Mouse (Mus musculus) lung, postnatal 25 days (tissue): ENCODE measurements at regions not wholly inside any gene's neighbourhood (a gene's known extent, or its start where the extent isn't known, plus 50 kb on each side); places are given as distances from the start of the nearest gene placed in this dataset.

Experiments used
- DNase-seq: peaks from one replicate; pipeline ENCODE4 v3.0.0; 2022; ENCODE audit warnings: low spot score

DNA sequence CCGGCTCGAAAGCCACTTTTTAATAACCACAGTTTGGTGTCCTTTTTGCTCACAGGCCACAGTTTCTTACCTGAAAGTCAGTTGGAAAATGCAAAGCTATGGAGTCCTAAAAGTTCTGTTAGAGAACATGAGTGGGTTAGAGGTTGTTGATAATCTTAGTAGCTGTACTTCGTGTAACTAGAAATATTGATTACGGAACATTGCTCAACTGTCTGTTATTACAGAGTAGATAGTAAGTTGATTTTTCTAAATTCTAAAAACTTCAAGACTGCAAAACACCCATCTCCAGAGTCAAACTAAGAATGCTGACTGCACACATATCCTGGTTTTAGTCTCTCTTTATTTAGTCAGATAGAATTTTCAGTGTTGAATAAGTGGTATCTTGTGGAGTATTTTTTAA lies 111.0 kb downstream of the Slc38a4 start:
- DNase-seq: no peak

- no peak for DNase-seq
Measured at GRCm38 (mm10) chr15:96942651-96943050, 113.1 kb downstream of the Slc38a4 start.

DNA sequence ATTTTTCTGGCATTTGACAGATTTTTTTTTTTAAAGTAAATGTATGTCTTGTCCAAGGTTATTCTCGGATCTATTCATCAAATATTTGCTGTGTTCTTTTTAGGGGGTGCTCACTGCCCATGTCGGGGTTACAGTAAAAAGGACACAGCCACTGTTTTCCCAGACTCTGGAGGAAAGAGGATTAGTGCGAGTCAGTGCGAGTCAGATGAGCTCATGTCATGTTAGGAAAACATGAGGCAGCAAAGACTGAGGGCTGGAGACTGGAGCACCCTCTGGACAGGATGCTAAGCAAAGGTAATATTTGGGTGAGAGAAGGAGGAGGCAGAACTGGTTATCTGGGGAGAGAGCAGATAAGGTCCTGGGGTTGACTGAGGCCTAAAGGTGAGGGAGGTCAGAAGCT lies 117.3 kb downstream of the Slc38a4 start:
- DNase-seq: no peak

DNA sequence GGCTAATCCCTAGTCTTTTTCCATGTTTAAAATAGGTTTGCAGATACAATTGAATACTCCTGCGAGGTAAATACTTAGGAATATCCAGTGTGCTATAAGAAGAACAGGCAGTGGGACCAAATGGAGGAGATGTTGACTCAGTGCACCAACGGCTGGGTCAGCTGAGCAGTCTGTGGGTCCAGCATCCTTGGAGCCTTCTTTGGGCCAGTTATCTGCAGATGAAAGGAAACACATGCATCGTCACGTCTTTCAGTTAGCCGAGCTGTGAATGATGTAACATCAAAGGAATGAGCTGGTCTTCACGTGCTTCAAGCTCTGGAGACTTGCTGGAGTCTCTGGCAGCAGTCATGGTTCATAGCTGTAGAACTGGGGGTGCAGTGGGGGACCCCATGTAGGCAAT lies 118.1 kb downstream of the Slc38a4 start:
- no peak for DNase-seq

DNA sequence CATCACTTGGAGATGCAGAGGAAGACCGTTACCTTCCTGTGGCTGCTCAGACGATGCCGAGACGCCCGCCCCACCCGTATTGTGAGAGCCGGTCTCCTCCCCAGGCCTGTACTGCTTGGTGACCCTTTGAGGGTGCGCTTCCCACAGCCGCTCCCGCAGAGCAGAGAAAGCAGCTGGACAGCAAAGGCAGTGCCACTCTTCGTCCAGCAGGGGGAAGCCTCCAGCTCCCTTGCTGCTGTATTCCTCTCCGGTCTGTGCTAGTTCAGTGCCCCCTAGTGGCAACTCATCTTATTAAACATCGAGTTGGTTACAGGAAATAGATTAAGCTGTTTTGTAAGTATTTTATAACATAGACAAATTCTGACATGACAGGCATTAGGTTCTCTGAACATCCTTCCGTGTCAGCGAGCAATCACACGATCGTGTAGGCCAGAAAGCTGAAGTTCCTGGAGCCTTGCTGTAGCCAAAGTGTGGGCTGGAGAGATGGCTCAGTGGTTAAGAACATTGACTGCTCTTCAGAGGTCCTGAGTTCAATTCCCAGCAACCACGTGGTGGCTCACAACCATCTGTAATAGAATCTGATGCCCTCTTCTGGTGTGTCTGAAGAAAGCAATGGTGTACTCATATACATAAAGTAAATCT lies 118.9 kb downstream of the Slc38a4 start:
- peak; percentile 93 for DNase-seq

DNA sequence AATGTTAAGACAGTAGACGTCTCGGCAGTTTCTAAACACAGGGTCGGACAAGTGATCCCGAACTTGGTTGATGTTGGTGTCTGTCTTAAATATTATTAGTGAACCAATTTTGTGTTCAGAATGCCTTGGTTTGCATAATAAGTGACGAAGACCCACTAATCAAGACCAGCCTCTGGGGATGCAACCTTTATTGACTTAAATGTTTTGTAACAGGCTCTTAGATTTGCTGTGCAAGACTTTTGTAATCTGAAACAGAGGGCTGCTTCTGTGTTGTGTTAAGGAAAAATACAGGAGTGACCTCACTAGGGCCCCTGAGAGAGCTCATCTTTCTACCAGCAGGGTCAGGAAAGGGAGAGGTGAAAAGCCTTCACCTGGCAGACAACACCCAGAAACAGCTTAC lies 119.5 kb downstream of the Slc38a4 start:
- DNase-seq: no peak

DNA sequence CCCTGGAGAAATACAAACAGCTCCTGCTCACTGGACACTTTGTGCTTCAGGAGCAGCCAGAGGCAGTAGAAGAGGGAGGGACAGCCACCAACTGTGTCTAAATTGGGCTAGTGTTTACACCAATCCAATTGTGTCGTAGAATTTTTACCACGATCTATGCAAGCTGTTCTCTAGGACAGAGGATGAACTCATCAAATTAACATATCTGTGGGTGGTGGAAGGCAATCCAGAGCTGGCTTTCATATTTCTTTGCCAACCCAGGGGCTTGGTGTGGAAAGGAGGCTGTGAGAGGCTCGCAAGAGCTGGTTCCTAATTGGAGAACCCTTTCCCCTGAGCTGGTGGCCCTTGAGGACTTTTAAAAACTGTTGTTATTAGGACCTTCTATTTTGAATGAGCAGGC lies 122.3 kb downstream of the Slc38a4 start:
- no peak for DNase-seq

DNA sequence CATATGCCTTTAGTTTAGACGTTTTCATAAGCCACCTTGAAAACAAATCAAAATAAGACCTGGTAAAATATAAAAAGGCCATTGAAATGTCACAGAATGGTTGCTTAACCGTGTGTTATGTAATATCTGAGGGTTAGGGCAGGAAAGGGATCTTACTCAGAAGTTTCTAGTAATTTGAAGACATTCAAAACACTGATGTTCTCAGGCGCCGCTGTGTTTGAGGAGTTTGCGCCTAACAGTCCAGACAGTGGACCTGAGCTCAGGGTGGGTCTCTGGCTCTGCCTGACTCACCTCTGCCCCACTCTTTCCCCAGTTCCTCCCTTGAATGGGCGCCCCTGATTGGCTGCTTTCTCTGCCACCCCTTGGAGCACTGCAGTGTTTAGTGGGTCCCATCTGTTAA lies 125.2 kb downstream of the Slc38a4 start:
- no peak for DNase-seq

GRCm38 (mm10) chr15:96929788-96930187 lies 126.0 kb downstream of the Slc38a4 start:
- no peak for DNase-seq

- no peak for DNase-seq
Measured at GRCm38 (mm10) chr15:96928692-96929091, 127.1 kb downstream of the Slc38a4 start.

GRCm38 (mm10) chr15:96927674-96928073 lies 128.1 kb downstream of the Slc38a4 start:
- DNase-seq: no peak

GRCm38 (mm10) chr15:96926660-96927059 lies 129.1 kb downstream of the Slc38a4 start:
- no peak for DNase-seq

DNA sequence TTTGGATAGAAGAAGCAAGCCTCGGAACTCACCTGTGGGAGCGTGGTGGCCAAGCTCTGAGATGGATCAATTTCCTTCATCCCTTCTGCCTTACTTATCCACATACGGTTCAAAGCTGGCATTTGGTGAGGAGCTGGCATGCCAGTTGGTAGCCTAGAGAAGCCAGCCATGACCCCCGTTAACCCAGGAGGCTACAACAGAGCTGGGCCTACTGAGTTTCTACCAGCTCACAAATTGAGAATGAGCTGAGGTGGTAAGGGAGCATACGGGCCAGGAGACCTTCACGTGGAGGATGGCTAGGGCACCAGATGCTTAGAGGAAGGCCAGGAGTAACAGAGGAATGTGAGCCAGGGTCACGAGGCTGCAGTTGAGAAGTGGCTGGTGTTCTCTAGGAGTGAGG lies 139.2 kb downstream of the Slc38a4 start:
- DNase-seq: no peak

GRCm38 (mm10) chr15:96915544-96915943 lies 140.2 kb downstream of the Slc38a4 start:
- DNase-seq: no peak

DNA sequence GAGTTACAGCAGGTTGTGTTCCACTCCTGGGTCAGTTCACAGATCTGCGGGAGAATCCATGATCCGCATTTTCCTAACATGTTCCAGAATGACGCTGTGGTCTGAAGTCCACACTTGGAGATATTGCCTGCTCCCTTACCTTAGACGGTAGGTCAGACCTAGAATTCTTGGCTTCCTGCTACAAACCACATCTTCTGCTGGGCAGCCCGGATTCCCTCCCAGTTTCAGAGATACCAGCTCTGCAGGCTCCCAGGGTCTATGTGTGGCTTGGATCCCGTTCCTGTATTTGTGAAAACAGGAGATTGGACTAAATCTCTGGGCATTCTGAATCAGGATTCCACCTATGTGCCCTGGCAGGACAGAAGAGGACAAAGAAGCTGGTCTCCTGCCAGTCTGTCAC lies 140.8 kb downstream of the Slc38a4 start:
- DNase-seq: no peak

- no peak for DNase-seq
Measured at GRCm38 (mm10) chr15:96905520-96905919, 150.2 kb downstream of the Slc38a4 start.

DNA sequence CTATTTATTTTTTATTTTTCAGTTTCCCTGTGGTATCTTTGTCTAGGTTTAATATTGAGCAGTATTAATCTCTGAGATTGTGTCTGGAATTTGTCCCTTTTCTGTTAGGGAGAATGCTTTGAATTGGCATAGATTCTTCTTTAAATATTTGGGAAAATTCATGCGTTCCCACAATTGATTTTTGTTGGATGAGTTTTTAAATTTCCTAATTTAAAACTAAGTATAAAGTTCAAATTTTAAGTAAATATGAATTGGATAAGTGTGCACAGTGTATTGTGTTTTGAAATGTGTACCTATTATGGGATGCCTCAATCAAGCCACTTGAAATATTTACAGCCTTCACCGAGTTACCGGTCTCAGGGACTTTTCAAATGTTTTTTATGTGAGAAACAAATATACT lies 152.3 kb downstream of the Slc38a4 start:
- DNase-seq: no peak

GRCm38 (mm10) chr15:96902781-96903180 lies 153.0 kb downstream of the Slc38a4 start:
- no peak for DNase-seq

DNA sequence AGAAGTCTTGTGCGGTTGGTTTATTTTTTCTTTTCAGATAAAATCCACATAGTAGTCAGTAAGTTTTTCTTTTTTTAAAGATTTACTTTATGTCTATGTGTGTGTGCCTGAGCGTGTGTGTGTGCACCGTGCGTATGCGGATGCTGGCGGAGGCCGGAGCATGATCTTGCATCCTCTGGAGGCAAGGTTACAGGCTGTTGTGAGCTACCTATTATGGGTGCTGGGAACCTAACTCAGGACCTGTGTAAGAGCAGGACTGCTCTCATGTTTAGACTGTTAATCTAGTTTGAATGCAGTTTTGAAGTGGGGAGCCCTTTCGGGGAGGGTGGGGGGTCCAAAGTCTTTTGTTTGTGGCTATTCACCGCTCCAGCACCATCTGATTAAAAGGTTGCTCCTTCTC lies 154.1 kb downstream of the Slc38a4 start:
- DNase-seq: no peak

- no peak for DNase-seq
Measured at GRCm38 (mm10) chr15:96898285-96898684, 157.5 kb downstream of the Slc38a4 start.

DNA sequence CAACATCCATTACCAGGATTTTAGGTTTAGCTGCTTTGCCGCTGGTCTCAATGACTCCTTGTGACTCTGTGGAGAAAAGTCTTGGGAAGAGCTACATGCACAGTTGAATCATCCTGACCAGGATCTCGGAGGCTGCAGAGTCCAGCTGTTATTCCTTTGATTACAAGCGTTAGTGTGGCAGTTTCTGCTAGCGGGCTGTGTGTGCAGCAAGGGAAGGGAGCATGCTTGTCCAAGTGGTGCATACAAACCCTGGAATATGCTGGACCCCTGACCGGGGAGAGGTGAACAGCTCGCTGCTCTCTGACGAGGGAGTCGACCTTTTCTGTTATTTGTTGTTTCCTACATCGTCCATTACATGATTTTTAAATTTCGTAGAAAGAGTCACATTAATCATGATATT lies 170.9 kb downstream of the Slc38a4 start:
- DNase-seq: no peak

DNA sequence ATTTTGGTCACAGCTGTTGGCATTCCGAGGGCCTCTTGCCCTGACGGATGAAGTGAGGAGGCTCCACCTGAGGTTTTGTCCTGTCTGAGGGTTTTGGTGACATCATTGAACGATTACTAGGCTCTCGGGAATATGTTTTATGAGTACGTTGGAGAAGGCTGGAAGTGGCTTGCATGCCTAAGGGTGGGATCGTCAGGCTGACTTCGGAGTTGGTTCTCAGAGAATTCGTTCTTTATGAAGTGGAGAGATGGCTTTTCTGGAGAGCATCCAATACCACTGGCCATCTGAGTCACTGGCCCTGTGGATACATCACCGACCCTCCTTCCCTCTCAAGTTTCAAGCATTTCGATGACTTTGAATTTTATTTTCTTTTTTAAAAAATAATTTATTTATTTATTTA lies 172.0 kb downstream of the Slc38a4 start:
- no peak for DNase-seq

DNA sequence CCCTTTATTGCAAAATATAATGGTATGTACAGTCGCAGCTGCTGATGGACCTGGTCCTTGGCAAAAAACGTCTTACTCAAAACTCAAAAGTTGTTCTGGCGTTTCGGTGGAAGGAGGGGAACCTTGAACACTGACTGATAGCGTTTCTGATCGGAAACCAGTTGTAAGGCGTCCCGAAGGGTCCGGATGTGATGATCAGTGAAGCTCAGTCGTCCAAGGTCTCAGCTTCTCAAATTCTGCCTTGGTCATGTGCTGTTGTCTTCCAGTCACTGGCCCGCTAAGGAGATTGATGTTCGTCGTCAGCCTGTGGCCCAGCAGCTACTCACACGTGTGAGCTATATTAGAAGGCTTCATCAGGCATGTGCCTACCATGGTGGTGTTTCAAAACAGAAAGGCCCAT lies 173.5 kb downstream of the Slc38a4 start:
- DNase-seq: no peak

DNA sequence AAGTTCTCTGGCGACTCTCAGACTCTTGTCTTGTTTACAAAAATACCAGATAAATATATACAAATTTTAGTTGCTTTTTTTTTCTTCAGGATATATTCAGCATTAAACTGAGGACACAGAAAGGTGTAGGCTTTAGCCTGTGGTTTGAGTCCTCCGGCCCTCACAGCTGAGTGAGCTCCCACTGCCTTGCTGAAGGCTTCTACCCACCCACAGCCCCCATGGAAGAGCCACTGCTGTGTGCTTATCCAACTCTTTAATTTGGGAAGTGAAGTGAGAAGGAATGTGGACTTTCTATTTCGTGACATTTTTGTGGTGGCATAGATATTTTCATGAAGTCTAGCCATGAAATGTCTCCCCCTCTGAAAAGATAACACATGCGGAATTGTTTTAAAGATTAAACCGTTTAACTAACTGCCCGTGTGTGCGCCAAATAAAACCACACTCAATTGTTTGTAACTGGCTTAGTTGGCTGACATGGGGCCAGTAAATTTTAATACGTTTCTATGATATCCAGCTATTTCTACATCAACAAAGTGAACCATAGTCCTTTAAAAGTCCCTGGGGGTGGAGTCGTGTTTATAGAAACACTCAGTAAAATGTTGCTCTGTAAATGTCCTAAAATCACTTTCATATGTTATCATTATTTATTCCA lies 174.1 kb downstream of the Slc38a4 start:
- DNase-seq: no peak
